Mouse (Mus musculus): ENCODE data around the gene Muc3. TPM values are rescaled to one million over a fixed set of nuclear protein-coding genes. Genes with fewer than 3 reads are reported as not detected.

Gene Muc3
- polyA plus RNA-seq, 1 experiment = not detected

DNA sequence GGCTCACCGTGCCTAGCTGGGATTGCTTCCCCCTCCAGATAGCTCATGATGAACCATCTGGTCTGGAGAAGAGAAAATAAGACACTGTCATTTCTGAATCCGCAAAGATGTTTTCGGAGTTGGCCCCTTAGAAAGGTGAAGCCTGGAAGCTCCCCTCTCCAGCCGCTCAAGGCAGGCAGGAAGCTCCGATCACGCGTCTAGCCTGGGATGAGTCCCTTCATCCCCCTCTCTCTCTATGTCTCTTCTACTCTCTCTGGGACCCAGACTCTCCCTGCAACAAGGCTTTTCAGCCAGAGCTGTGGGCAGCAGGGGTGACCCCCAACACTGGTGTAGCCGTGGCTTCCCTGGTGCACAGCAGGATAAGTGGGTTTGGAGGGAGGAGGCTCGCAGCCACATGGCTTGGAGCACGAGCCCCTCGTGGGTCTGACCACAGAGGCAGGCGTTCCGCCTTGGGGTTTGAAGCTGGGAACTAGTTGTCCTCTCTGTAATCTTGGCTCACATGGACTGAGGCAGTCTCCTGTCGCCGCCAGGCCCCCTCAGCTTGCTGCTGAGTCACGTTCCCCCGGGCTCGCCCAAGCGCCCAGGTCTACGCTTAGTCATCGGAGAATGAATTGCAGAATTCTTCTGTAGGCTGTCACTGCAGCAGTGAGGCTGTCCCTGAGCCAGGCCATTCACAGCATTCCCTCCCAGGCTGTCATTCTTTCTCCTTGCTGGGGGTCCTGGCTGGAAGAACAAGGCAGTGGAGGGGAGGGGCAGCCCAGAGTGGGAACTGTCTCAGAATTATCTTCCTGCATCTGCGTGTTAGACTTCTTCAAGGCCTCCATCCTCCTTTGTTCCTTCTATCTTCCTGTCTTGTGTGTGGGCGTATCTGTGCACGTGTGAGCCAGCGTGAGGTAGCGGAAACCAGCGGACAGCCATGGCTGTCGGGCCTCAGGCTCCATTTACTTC lies 46.3 kb downstream of the Muc3 start:
- TF ChIP-seq CTCF (IDR thresholded peaks at IDR 0.05; ENCODE audit: extremely low read depth, insufficient read depth, low read length) (no peak), POLR2A (IDR thresholded peaks at IDR 0.05; ENCODE audit: extremely low read depth, insufficient read depth, low read length) (no peak)
- no peak overlapping the region for H3K4me3 ChIP-seq (ENCODE audit: insufficient read depth, low read length)
- H3K4me1 ChIP-seq (ENCODE audit: control insufficient read depth, insufficient read depth, low read length) = peaks cover 9% of the 10 kb centered on the region
- H3K27ac ChIP-seq (ENCODE audit: insufficient read depth, low read length) = peak overlapping the region; percentile 73

DNA sequence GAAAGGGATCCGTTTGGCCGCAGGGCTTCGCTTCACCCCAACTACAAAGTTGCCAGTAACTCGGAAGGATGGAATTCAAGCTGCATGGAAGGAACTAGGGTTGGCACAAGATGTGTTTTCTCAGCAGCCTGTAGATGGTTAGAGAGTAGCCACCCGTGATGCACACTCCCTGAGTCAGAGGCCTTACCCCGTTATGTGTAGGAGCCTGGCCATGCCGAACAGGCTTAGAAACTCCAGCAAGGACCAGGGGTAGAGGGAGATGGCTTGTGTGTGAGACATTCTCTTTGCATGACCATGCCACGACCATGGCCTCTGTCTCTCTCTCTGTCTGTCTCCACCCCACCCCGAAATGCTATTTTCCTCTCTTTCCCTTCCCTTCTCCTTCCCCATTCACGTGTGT lies 47.0 kb downstream of the Muc3 start:
- Histone ChIP-seq H3K27ac (ENCODE audit: insufficient read depth, low read length) (no peak overlapping the region), H3K4me3 (ENCODE audit: insufficient read depth, low read length) (no peak overlapping the region), H3K4me1 (ENCODE audit: control insufficient read depth, insufficient read depth, low read length) (peaks cover 9% of the 10 kb centered on the region)
- TF ChIP-seq CTCF (IDR thresholded peaks at IDR 0.05; ENCODE audit: extremely low read depth, insufficient read depth, low read length) (no peak), POLR2A (IDR thresholded peaks at IDR 0.05; ENCODE audit: extremely low read depth, insufficient read depth, low read length) (no peak)

DNA sequence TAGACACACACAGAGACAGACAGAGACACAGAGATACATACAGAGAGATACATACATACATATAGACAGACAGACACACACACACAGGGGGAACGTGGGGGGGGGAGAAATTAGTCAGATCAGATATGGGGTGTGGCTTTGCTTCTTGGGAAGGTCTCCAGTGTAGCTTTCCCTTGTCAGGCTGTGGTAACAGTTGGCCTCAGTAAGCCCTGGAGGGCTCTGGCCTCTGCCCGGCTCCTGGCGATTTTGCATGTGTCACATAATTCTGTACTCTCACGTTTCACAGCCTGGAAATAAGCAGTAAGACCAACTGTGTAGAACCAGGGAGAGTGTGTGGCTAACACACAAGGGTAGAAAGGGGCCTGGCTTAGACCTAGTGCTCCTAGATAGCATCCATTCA lies 48.5 kb downstream of the Muc3 start:
- Histone ChIP-seq H3K27ac (ENCODE audit: insufficient read depth, low read length) (no peak overlapping the region), H3K4me1 (ENCODE audit: control insufficient read depth, insufficient read depth, low read length) (peaks cover 9% of the 10 kb centered on the region), H3K4me3 (ENCODE audit: insufficient read depth, low read length) (no peak overlapping the region)
- TF ChIP-seq POLR2A (IDR thresholded peaks at IDR 0.05; ENCODE audit: extremely low read depth, insufficient read depth, low read length) (no peak), CTCF (IDR thresholded peaks at IDR 0.05; ENCODE audit: extremely low read depth, insufficient read depth, low read length) (no peak)

DNA sequence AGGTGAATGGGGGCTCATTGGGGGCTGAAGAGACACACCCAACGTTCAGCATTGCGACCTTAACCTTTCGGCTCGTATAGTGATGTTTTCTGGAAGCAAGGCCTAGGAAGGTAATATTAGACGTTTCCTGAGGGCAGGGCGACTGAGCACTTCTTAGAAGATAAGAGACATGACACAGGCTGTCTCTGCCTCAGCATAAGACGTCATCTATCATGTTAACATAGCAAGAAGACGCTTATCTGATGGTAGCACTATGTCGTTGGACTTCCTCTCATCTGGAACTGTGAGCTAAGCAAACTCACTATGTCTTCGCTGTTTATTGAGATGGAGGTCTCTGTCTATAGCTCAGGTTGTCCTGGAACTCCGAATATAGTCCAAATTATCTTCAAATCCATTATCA lies 50.7 kb downstream of the Muc3 start:
- peaks cover 9% of the 10 kb centered on the region for H3K4me1 ChIP-seq (ENCODE audit: control insufficient read depth, insufficient read depth, low read length)
- no peak overlapping the region for H3K27ac ChIP-seq (ENCODE audit: insufficient read depth, low read length)
- TF ChIP-seq CTCF (IDR thresholded peaks at IDR 0.05; ENCODE audit: extremely low read depth, insufficient read depth, low read length) (no peak), POLR2A (IDR thresholded peaks at IDR 0.05; ENCODE audit: extremely low read depth, insufficient read depth, low read length) (no peak)
- no peak overlapping the region for H3K4me3 ChIP-seq (ENCODE audit: insufficient read depth, low read length)

DNA sequence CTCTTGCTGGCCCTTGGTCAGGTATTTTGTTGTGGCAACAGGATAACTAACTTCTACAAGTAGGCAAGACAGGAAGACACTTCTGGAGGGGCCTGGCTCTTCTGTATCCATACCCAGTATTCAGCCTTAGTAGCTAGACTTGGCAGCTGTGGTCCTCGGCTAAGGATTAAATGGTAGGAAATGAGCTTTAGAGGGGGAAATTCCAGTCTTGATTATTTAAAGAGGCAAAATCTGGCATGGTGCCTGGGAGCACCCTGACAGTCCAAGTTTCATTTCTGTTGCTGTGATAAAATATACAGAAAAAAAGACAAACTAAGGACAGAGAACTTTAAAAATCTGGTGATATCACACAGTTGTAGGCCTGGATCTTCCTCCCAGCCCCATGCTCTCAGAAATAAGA lies 53.1 kb downstream of the Muc3 start:
- Histone ChIP-seq H3K4me3 (ENCODE audit: insufficient read depth, low read length) (no peak overlapping the region), H3K4me1 (ENCODE audit: control insufficient read depth, insufficient read depth, low read length) (0 out of 2 replicates have a peak, but pooled peaks cover 2% of the 10 kb centered on the region), H3K27ac (ENCODE audit: insufficient read depth, low read length) (no peak overlapping the region)
- TF ChIP-seq POLR2A (IDR thresholded peaks at IDR 0.05; ENCODE audit: extremely low read depth, insufficient read depth, low read length) (no peak), CTCF (IDR thresholded peaks at IDR 0.05; ENCODE audit: extremely low read depth, insufficient read depth, low read length) (no peak)

DNA sequence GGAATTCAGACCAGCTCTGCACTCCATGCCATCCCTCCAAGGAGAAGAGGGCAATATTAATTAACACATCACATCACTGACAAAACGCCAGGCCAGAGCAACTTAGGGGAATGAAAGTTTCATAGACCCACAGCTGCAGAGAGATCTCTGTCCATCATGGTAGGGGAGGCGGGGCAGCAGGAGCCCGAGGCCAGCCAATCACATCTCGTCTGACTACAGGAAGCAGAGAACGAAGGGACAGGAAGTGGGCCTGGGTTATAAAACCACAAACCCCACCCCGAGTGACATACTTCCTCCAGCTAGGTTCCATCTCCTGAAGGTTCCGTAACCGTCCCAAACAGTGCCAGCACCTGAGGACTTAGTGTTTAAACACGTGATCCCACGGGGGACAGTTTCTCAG lies 54.0 kb downstream of the Muc3 start:
- 0 out of 2 replicates have a peak, but pooled peaks cover 2% of the 10 kb centered on the region for H3K4me1 ChIP-seq (ENCODE audit: control insufficient read depth, insufficient read depth, low read length)
- no peak overlapping the region for H3K4me3 ChIP-seq (ENCODE audit: insufficient read depth, low read length)
- no peak for TF ChIP-seq POLR2A (IDR thresholded peaks at IDR 0.05; ENCODE audit: extremely low read depth, insufficient read depth, low read length)

DNA sequence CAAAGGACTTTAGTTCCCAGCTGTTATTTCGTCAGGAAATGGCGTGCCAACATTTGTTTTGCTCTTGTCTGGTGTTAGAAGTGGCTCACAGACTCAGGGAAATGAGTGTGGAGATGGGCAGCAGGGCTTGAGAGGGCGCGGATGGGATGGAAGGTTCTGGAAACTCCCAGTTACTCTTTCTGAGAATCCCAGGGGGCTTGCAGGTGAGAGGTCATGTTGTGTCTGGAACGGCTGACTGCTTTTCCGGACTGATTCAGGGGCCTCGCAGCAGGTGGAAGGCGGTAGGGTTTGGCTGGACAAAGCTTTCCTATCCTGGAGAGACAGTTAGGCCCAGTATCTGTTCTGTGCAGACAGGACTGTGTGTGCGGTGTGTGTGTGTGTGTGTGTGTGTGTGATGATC lies 55.4 kb downstream of the Muc3 start:
- TF ChIP-seq CTCF (IDR thresholded peaks at IDR 0.05; ENCODE audit: extremely low read depth, insufficient read depth, low read length) (no peak), POLR2A (IDR thresholded peaks at IDR 0.05; ENCODE audit: extremely low read depth, insufficient read depth, low read length) (no peak)
- no peak overlapping the region for H3K4me3 ChIP-seq (ENCODE audit: insufficient read depth, low read length)
- H3K27ac ChIP-seq (ENCODE audit: insufficient read depth, low read length) = no peak overlapping the region
- H3K4me1 ChIP-seq (ENCODE audit: control insufficient read depth, insufficient read depth, low read length) = 0 out of 2 replicates have a peak, but pooled peaks cover 2% of the 10 kb centered on the region

More for the DNA sequence above, 54.0 kb downstream of the Muc3 start:
- H3K27ac ChIP-seq (ENCODE audit: insufficient read depth, low read length) = no peak overlapping the region

DNA sequence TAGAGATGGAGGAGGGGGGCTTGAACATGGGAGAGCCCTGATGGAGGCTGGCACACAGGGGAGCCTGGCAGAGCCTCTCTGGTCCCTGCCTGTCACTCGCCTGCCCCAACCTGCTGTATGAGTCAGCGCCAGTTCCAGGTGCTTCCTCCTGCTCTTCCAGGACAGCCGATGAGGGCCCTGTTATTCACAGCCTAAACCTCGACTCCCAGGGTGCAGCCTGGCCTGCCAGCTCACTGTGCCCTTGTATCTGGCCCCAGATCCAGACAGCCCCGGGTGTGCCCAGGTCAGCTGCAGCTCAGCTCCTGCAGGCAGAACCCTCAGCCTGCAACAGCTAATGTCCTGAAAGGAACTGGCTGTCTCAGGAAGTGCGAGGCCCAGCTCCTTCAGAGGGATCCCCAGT lies 57.6 kb downstream of the Muc3 start:
- Histone ChIP-seq H3K4me3 (ENCODE audit: insufficient read depth, low read length) (no peak overlapping the region), H3K4me1 (ENCODE audit: control insufficient read depth, insufficient read depth, low read length) (0 out of 2 replicates have a peak, but pooled peaks cover 2% of the 10 kb centered on the region), H3K27ac (ENCODE audit: insufficient read depth, low read length) (no peak overlapping the region)
- no peak for TF ChIP-seq CTCF (IDR thresholded peaks at IDR 0.05; ENCODE audit: extremely low read depth, insufficient read depth, low read length)
- no peak for TF ChIP-seq POLR2A (IDR thresholded peaks at IDR 0.05; ENCODE audit: extremely low read depth, insufficient read depth, low read length)

DNA sequence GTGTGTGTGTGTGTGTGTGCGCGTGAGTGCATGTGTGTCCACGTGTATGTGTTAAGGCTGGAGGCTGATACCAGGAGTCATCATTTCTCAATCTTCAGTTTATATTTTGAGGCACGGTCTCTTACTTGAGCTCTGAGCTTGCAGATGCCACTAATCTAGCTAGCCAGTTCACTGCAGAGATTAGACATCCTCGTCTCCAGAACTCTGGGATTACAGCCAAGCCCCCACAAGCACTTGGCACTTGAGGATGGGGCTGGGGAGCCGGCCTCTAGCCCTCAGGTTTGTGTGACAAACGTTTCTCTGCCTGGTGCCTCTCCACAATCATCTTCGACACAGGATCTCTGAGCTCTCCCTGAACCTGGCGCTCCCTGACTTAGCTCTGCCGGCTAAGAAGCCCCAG lies 58.3 kb downstream of the Muc3 start:
- Histone ChIP-seq H3K27ac (ENCODE audit: insufficient read depth, low read length) (no peak overlapping the region), H3K4me1 (ENCODE audit: control insufficient read depth, insufficient read depth, low read length) (0 out of 2 replicates have a peak, but pooled peaks cover 2% of the 10 kb centered on the region), H3K4me3 (ENCODE audit: insufficient read depth, low read length) (no peak overlapping the region)
- no peak for TF ChIP-seq CTCF (IDR thresholded peaks at IDR 0.05; ENCODE audit: extremely low read depth, insufficient read depth, low read length)
- TF ChIP-seq POLR2A (IDR thresholded peaks at IDR 0.05; ENCODE audit: extremely low read depth, insufficient read depth, low read length) = no peak

DNA sequence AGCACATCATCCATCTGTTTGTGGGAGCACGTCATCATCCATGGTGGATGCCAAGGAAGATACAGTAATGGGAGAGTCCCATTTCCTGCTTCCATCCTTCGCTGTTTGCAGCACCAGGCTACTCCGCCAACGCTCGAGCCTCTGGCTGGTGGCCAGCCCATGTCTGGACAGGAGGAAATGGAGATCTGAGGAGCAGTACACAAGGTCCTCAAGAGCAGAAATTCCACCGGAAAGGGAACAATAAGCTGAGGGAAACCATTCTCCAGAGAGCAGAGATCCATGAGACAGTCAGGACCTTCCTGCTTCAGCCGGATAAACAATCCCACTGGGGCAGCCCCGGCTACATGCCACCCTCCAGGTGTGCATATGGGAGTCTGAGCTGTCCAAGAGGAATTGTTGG lies 61.7 kb downstream of the Muc3 start:
- TF ChIP-seq CTCF (IDR thresholded peaks at IDR 0.05; ENCODE audit: extremely low read depth, insufficient read depth, low read length) (no peak), POLR2A (IDR thresholded peaks at IDR 0.05; ENCODE audit: extremely low read depth, insufficient read depth, low read length) (no peak)
- Histone ChIP-seq H3K4me3 (ENCODE audit: insufficient read depth, low read length) (no peak overlapping the region), H3K27ac (ENCODE audit: insufficient read depth, low read length) (no peak overlapping the region), H3K4me1 (ENCODE audit: control insufficient read depth, insufficient read depth, low read length) (no peaks in the 10 kb centered on the region)
